Mouse (Mus musculus): ENCODE measurements around the gene Fastkd2. TPM values are rescaled to one million over a fixed set of nuclear protein-coding genes. Genes with fewer than 3 reads are reported as not detected.

Gene Fastkd2
- 10 to 100 TPM; 22.7 to 33.6 TPM for polyA plus RNA-seq (2017; shearing (Covaris generic))

GRCm38 (mm10) chr1:63730240-63730771, at the start of gene Fastkd2, which contains the start of gene Mdh1b:
Fastkd2 (plus strand) TSS chr1:63730614.
Mdh1b (minus strand) TSS chr1:63730318.

GRCm38 (mm10) chr1:63686827-63687226, 43.6 kb upstream of the Fastkd2 start, which contains the start of gene Dytn:
Dytn (minus strand) TSS chr1:63686927.

GRCm38 (mm10) chr1:63769167-63769566, 38.8 kb downstream of the Fastkd2 start, which contains the start of gene 4933402D24Rik:
4933402D24Rik (minus strand) TSS chr1:63769267.

Other genes starting within 250 kb of the Fastkd2 start
- gene Gm39653, start 114.6 kb upstream of the Fastkd2 start, polyA plus RNA-seq (2017; shearing (Covaris generic)), result not detected
- under 1 TPM in 1 of 2 experiments, not detected in 1; 0.07 TPM for gene Dytn, start 43.7 kb upstream of the Fastkd2 start, polyA plus RNA-seq (2017; shearing (Covaris generic))
- not detected for gene Mdh1b, start 296 bp upstream of the Fastkd2 start, polyA plus RNA-seq (2017; shearing (Covaris generic))
- under 1 TPM in 1 of 2 experiments, not detected in 1; 0.10 TPM for gene 4933402D24Rik, start 38.7 kb downstream of the Fastkd2 start, polyA plus RNA-seq (2017; shearing (Covaris generic))

All from activated CD4-positive, CD25-positive, alpha-beta regulatory T cell (primary cell).